Mouse (Mus musculus) C2C12 (cell line): ENCODE measurements around the gene Wipf2.
"Not testable (repeated sequence)": the region's sequence is repeated elsewhere in the genome, so short reads cannot be mapped to it uniquely, and the experiment has no call there.

ENCODE experiments used
- CTCF ChIP-seq: IDR thresholded peaks from one replicate; pipeline ENCODE4 v1.5.1; 2011; ENCODE audit not compliant: control insufficient read depth, insufficient read depth, insufficient read length
- MAX ChIP-seq: IDR thresholded peaks from one replicate; pipeline ENCODE4 v1.6.1; 2011; ENCODE audit warnings: mild to moderate bottlenecking, control low read depth
- MYOG ChIP-seq: IDR thresholded peaks from one replicate; pipeline ENCODE4 v1.6.1; 2011; ENCODE audit not compliant: control insufficient read depth, insufficient read length; ENCODE audit errors: extremely low read depth

DNA sequence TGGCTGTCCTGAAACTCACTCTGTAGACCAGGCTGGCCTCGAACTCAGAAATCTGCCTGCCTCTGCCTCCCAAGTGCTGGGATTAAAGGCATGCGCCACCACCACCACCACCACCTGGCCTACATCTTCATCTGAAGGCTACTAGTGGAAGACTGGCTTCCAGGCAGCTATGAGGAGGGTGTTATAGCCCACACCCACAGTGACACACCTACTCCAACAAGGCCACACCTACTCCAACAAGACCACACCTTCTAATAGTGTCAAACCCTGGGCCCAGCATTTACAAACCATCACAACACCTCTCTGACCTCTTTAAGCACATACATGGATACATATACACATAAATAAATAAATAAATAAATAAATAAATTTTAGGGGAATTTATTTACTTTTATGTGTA lies 37.4 kb upstream of the Wipf2 start:
- not testable (repeated sequence) for TF ChIP-seq CTCF, MAX, MYOG
